Mouse (Mus musculus) gastrocnemius, postnatal 25 days (tissue): Measurements from ENCODE around the gene Gm28035. TPM values are rescaled to one million over a fixed set of nuclear protein-coding genes. Genes with fewer than 3 reads are reported as not detected.

Experiments used
- DNase-seq: peaks from one replicate; pipeline ENCODE4 v3.0.0; 2022
- total RNA-seq, 2 experiments: library from RNA; stranded (reverse); gene quantifications; 1 replicate in 1 of 2; 2 replicates in 1 of 2; pipeline ENCODE4 v1.2.3; 2021

Gm28035 gene
- total RNA-seq, 2 experiments from 2014 or later: 0.64 to 1.2 TPM

DNA sequence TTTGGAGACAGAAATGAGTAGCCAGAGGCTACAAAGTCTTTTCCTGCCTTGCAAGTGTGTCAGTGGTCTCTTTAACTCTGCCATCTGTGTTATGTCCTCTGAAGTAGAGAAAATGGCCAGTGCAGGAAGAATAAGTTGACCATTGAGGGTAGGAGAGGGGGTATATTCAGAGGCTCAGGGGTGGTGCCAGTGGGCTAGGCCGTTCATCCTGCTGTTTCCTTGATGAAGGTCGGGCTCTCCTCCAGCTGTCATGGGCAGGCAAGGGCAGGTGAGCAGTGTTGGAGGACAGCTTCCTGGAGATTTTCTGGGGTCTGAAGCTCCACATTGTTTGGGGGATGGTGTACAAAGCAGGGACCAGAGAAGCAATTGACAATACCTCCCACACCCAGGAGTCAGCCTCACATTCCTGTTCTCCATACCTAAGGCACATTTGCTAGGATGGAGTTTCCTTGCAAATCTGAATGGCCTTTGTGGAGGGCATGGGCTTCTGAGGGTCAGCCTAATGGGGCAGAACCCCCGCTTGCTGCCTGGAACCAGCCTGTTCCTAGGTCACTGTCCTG lies 1.4 kb upstream of the Gm28035 start:
- no peak for DNase-seq

DNA sequence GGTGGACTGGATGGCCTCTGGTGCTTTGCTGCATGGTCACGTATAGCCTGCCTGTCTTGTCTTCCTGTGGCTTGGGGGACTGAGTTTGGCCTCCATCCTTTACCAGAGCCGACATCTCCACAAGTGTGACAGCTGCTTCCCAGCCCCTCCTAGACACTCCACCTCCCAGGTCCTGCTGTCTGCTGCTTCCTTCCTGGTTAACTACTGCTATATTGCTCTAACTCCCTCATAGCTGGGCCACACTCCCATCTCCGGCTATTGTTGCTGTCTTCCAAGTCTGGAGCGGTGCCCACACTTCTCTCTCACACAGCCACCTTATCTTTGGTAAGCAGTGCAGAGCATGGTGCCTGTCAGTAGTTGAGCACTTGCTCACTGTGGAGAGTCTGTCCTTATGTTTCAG lies 590 bp upstream of the Gm28035 start:
- no peak for DNase-seq

DNA sequence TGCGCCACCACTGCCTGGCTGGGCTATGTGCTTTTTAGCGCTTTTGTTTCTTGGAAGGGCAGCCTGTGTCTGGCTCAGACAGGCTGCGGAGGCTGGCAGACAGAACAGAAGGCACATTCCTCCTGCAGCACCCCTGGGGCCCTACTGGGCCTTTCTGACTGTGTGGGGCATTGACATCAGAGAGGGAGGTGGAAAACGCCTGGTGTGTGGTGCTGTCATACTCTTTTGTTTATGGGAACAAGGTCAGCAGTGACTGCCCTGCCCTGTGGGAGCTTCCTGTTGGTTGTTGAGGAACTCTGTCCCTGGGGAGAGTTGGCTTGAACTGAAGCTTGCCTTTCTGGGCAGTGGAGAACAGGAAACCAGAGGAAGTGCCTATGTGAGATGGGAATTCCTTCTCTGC lies 2.1 kb downstream of the Gm28035 start:
- DNase-seq: peak; percentile 79

DNA sequence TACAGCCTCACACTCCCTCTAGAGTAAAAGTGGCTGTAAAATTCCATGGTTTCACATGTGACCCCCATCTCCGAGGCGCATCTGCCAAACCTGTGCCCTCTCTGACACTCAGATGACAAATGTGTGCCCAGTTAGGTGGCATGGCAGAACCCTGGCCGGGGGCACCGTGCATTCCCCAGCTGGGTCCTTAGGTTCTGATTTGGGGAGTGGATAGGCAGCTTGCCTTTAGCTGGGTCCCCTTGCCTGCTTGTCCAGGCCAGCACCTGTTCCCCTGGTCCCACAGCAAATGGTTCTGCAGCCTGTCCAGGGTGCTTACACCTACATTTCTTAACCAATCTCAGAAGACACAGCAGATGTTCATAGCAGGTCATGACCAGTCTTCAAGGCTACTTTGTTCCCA lies 3.0 kb downstream of the Gm28035 start:
- no peak for DNase-seq

DNA sequence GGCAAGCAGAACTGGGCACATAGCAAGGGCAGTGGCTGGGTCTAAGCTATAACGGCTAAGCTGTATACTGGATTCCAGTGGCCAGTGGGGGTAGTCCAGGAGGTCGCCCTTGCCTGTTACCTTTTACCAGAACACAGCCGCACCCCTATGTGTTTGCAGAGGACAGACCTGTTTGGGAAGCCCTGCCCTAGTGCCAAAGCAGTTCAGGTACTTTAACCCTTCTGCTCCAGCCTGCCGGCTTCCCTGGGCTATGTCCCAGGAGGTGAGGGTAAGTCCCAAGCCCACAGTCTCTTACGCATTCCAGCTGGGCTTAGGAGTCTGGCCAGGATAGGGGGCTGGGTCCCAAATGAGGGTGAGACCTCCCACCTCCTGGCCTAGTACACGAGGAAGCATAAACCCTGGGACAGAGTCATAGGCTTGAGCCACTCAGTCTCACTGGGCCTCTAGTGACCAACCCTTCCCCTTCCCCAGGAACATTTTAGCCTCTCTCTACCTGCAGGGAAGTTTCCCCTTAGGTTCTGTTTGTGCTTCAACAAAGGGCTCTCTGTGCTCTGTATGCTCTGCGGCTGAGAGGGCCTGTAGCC lies 4.3 kb downstream of the Gm28035 start:
- no peak for DNase-seq

DNA sequence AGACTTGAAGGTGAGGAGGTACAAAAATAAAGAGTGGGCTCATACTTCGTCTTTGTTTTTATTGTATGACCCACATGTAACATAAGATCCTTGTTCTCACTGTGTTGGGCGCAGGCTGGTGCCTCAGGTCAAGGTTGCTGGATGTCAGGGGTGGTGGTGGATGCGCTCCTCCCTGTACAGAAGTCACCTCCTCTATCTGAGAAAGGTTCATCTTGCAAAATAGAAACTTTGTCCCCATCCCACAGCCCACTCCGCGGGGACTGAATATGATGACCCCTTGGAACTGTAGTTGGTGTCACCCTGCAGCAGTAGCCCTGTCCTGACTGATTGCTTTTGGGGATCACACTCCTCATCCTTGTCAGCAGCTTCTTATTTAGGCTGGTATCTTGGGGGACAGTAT lies 6.7 kb downstream of the Gm28035 start:
- no peak for DNase-seq

DNA sequence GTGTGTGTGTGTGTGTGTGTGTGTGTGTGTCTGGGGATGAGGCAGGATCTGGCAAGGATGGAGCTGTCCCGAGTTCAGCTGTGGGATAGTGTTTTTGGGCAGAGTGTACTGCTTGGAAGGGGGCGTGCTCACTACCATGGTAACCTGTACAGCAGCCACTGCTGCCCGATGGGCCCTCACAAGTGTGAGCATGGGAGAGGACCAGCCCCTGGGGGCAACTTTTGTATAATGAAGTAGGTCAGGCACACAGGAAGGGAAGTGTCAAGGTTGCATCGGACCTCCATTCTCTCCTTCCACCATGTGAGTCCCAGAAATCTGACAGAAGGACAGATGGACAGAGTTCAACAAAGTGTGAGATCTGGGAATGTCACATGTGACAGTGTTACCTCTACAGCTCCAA lies 7.3 kb downstream of the Gm28035 start:
- no peak for DNase-seq

DNA sequence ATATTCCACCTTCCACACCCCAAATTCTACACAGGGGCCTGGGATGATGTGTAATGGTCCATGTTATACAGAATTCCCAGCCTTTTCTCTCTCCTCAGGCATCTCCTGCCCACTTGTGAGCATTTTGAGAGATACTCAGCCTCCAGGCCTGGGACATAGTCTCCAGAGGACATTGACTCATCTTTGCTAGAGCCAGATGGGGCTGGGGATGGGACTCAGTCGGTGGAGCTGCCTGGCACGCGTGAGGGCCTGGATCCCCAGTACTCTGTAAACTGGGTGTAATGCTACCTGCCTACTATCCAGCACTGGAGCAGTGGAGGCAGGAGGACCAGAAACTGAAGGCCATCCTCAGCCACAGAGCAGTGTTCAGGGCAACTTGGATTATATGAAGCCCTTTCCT lies 8.8 kb downstream of the Gm28035 start:
- DNase-seq: no peak

DNA sequence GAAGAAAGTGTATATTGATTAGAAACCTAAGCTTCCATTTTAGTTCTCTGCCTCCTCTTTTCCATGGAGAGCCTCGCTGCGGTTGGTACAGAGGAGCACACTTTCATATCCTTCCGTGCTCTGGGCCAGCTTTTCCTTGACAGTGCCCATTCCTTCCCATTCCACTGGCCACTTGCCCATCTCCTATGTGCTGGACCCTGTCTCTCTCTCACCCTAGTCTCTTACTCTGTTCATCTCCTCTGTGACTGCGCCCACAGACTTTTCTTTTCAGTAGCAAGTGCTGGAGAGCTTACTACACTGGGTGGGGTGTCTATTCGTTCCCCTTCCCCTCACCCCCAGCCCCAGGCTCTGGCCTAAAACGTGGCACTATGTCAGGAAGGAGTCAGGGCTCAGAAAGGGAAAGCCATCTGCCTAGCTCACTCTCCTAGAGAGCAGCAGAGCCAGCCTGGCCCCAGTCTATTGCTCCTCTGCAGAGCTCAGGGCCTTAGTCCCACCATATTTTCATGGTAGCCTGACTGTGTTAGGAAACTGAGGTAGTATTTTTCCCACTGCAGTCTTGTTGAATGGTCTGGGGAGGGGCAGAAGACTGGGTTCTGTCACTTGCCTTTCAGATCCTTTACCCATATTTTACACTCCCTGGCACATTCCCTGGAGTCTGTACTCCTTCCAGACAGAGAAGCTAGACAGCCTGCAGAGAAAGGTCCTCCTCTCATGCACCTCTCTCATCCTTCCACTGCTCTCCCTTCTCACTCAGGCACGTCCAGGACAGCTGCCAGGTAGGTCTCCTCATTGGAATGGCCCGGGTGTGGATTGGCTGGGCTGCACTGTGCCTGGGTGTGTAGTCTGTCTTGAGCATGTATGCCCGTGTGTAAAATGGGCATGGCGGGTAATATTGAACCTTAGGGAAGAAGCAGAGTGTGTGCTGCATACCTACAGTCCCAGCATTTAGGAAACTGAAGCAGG lies 10.1 kb downstream of the Gm28035 start:
- no peak for DNase-seq

DNA sequence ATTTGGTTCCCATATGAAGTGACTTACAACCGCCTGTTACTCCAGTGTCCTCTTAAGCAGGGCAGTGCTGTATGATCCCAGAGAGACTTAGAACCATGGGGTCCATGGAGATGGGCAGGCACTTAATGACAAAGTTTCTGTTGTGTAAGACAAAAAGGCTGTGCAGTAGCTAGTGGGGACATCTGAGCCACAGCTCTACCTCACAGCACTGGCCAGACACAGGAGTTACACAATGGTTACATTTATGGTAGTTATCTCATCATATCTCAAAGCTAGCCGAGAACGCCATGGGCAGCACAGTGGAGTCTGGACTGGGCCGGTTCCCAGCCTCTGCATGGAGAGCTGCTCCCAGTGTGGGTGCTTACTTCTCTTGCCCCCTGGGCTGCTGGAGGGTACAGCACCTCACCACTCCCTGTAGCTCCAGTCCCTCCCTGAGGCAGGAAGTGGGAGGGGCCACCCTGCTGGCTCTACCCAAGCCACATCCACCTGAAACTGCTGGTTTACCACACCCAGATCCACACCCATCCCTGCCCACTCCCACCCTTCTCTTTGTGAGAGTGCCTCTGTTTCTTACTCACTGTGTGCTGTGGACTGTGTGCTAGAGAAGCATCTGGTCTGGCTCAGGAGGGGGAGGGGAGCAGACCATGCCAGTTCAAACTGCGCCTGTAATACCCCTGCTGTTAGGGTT lies 11.2 kb downstream of the Gm28035 start:
- DNase-seq: peak; percentile 45

DNA sequence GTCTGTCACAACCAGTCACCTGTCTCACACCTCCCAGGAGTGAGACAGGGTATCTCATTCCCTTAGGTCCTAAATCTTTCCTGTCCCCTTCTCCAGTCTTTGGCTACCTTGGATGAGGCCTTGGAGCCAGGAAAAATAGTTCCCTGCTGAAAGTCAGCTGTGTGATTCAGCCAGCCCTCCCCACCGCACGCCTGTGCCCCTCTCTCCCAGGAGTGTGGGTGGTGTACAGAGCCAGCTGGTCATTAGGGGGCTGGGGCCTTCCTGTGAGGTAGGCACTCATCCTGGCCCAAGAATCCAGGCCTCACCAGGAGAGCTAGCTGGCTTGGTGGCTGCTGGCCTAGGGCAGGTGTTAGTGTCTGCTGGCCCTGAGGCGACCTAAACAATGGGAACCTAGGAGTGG lies 12.2 kb downstream of the Gm28035 start:
- DNase-seq: no peak

DNA sequence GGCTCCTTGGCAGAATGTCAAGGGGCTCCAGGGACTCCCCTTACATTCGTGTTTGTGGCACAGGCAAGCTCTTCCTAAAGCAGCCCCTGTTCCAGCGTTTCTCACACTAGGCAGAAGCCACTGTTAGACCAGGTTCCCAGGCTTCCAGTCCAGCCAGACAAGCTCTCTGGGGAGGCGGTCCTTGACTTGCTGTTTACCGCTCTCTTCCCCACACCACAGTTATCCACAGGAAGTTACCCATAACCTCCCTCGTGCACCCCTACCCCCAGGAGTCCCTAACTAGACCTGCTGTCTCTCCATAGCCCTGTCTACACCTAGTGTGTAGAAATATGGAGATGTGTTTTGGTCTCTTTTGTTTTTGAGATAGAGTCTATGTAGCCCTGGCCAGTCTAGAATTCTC lies 13.4 kb downstream of the Gm28035 start:
- no peak for DNase-seq

DNA sequence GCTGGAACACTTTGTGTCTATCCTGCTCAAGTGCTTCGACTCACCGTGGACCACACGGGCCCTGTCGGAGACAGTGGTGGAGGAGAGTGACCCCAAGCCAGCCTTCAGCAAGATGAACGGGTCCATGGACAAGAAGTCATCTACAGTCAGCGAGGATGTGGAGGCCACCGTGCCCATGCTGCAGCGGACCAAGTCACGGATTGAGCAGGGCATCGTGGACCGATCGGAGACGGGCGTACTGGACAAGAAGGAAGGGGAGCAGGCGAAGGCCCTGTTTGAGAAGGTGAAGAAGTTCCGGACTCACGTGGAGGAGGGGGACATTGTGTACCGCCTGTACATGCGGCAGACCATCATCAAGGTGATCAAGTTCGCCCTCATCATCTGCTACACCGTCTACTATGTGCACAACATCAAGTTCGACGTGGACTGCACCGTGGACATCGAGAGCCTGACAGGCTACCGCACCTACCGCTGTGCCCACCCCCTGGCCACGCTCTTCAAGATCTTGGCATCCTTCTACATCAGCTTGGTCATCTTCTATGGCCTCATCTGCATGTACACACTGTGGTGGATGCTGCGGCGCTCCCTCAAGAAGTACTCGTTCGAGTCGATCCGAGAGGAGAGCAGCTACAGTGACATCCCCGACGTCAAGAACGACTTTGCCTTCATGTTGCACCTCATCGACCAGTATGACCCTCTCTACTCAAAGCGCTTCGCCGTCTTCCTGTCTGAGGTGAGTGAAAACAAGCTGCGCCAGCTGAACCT lies 15.4 kb downstream of the Gm28035 start:
- DNase-seq: no peak

DNA sequence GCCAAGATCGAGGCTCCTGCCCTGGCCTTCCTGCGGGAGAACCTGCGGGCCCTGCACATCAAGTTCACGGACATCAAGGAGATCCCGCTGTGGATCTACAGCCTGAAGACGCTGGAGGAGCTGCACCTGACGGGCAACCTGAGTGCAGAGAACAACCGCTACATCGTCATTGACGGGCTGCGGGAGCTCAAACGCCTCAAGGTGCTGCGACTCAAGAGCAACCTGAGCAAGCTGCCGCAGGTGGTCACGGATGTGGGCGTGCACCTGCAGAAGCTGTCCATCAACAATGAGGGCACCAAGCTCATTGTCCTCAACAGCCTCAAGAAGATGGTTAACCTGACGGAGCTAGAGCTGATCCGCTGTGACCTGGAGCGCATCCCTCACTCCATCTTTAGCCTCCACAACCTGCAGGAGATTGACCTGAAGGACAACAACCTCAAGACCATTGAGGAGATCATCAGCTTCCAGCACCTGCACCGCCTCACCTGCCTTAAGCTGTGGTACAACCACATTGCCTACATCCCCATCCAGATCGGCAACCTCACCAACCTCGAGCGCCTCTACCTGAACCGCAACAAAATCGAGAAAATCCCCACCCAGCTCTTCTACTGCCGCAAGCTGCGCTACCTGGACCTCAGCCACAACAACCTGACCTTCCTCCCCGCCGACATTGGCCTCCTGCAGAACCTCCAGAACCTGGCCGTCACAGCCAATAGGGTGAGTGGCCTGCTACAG lies 16.4 kb downstream of the Gm28035 start:
- DNase-seq: no peak

DNA sequence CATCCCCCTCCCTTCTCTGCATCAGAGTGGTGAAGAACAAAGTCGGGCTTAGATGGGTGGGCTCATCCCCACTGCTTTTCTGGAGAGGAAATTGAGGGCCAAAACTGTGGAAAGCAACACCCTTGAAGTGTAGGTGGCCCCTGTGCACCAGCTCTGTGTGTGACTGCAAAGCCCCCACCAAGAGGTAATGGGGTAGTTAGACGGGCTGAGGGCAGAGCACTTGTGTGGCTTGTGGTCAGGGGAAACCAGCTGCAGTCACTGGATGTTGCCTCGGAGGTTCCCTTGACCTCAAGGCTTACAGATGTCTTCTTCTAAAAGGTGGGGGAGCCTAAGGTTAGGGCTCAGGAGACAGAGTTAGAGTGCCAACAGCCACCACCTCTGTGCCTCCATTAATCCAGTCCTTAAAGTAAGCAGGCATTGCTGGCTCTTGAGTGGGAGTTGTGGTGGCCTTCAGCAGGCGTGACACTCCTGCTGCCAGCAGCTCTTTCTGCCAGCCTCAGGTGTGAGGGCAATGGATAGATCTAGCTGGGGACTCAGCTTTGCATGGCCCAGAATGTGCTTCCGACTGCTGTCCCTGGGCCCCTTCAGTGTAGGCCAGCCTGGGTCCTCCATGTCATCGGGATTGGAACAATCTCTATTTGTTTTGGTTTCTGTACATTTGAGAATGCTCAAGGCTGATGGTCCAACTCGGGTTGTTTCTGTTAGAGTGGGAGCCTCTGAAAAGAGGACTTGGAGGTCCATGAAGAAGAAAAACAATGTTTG lies 17.5 kb downstream of the Gm28035 start:
- DNase-seq: no peak

DNA sequence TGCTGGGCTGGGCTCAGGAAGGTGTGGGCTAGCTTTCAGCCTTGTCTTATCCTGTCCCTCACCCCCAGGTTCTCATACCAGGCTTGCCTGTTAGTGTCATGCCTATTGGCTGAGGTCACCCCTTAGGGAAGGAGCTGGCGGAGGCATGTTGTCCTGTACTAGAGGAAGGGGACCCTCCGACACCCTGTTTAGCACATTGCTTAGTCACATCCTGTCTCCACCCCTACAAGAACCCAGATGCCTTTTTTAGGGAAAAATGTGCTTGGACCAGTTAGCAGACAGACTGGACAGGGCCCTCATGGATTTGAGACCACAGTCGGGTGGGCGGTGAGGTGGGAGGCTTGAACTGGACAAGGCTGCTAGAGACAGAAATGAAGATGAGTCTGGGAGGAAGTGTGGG lies 18.2 kb downstream of the Gm28035 start:
- DNase-seq: peak; percentile 79

DNA sequence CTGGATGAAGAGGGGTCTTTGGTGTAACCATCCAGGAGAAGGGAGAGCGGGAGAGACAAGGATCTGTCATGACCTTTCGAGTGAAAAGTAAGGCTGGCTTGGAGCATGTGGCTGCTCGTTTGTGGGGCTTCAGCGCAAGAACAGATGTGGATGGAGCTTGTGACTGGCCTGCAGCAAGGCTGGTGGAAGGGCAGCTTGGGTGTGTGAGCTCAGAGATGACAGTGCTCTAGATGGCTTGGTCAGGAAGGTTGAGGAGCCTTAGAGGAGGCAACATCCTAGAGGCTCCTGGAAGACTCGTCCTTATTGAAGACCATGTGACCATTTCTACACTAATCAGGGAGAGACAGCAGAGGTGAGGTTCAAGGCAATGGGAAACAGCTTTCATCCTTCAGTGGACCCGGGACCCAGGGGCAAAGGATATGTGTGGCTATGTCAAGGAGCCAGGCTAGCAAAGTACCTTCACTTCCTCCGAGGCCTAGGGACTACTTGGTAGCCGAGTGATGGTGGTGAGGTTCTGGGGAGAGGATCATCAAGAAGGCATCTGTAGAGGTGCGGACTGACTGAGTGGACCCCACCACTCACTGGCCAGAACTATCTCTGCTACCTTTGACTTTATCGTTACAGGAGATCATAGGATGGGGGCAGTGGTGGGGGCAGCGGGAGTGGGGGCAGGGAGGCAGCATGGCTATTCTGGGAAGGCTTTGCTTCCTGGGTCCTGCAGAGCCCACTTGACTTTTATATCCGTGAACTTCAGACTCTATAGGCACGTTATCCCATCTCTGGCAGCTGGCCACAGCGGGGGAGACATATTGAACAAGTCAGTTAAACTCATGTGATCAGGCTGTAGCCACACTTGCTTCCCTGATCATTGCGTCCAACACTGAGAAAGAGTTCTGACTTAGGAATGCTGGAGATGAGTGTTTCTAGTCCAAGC lies 19.0 kb downstream of the Gm28035 start:
- no peak for DNase-seq

DNA sequence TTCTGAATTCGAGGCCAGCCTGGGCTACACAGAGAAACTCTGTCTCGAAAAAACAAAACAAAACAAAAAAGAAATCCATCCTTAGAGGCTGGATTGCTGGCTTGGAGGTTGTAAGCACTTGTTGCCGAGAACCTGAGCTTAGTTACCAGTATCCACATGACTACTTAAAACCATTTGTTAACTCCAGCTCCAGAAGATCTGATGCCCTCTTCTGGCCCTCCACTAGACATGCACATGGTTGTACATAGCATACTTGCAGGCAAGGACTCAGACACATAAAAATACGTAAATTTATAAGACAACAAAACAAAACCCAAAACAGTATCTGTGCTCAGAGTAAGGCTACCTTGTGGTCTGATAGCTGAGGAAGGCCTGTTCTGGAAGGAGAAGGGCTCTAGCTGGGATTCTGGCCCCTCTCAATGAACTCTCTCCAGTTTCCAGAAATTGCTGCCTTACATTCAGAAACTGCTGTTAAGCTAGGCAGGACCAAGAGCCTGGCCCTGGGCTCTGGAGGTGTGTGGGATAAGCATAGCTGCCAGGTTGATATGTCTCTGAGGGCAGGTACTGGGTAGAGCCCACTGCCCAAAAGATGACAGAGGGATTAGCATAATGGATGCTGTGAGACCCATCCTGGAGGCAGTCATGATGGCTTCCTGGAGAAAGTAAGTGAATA lies 20.8 kb downstream of the Gm28035 start:
- no peak for DNase-seq
